Mouse (Mus musculus): Measurements from ENCODE around the gene Klk1b9.
"Not testable (repeated sequence)": the region's sequence is repeated elsewhere in the genome, so short reads cannot be mapped to it uniquely, and the experiment has no call there.

Gene Klk1b9

DNA sequence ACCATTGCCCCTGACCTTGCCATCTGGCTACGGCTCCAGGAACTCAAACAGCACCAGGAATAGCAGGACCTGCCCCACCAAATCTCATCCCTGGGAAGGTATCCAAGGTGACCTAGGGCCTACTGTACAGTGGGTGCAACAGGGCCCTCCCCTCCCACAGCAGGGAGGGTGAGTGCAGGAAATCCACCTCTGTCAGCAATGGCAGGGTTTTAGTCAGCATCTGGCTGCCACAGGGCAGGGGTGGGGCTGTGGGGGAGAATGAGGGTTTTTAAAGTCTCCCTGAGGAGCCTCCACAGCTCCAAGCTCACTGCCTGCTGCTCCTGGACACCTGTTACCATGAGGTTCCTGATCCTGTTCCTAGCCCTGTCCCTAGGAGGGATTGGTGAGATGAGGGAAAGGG lies at the start of gene Klk1b9:
Gene Klk1b9 (plus strand): TSS at position 301 of the 400 bp plus-strand sequence.
- not testable (repeated sequence) for DNase-seq

- DNase-seq = peak; percentile 48 to 54
These were observed 47.3 kb upstream of the Klk1b9 start for GRCm38 (mm10) chr7:43928521-43928920.

- no peak for DNase-seq
These were observed 43.5 kb upstream of the Klk1b9 start for GRCm38 (mm10) chr7:43932337-43932736.

GRCm38 (mm10) chr7:43933440-43933839 lies 42.4 kb upstream of the Klk1b9 start, which contains the start of gene Klk15:
Klk15 (plus strand) TSS chr7:43933740.
- no peak for DNase-seq

DNA sequence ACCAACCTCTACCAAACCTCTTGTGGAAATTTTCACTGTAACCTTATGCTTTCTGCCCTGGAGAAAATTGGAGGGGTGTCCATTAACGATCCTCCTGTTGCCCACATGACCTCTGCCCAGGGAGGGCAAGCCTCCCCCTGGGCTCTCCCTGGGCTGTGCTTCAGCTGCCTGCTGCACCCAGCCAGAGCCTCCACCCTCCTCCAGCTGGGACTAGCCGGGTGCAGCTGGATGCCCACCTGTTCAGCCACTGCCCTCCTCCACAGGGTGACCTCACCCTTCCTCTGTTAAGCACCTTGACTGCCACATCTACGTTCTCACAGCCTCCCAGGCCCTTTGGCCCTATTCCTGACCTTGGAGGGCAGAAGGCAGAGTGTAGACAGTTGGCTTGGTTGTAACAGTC lies 41.1 kb upstream of the Klk1b9 start:
- DNase-seq = no peak

- DNase-seq = no peak
These were observed 39.3 kb upstream of the Klk1b9 start for GRCm38 (mm10) chr7:43936551-43936950.

- not testable (repeated sequence) for DNase-seq
These were observed 33.6 kb upstream of the Klk1b9 start for GRCm38 (mm10) chr7:43942293-43942692.

DNA sequence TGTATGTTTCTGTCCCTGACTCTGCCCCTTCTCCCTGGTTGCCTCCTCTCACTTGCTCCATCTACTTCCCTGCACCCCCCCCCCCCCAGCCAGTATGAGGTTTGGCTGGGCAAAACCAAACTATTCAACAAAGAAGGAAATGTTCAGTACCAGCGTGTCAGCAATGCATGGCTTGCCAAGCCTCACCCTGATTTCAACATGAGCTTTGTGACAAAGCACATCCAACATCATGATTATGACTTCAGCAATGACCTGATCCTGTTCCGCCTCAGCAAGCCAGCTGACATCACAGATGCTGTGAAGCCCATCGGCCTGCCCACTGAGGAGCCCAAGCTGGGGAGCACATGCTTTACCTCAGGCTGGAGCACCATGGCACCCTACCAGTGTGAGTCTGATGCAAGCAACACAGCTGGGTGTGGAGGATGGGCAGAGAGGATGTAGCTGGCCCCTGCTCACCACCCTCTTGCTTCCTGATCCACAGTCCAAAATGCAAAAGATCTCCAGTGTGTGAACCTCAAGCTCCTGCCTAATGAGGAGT lies 31.1 kb upstream of the Klk1b9 start:
- DNase-seq = no peak

DNA sequence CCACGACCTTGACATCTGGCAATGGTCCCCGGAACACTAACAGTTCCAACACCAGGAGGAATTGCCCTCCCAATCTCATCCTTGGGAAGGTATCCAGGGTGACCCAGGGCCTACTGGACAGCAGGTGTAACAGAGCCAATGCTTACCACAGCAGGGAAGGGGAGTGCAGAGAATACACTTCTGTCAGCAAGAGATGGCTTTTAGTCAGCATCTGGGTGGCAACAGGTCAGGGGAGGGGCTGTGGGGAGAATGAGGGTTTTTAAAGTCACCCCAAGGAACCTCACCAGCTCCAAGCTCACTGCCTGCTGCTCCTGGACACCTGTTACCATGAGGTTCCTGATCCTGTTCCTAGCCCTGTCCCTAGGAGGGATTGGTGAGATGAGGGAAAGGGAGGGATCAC lies 25.5 kb upstream of the Klk1b9 start, which contains the start of gene Klk1b8:
Gene Klk1b8 (plus strand): TSS at position 301 of the 400 bp plus-strand sequence.
- no peak for DNase-seq

GRCm38 (mm10) chr7:43952703-43953102 lies 23.2 kb upstream of the Klk1b9 start:
- DNase-seq = peak in 1 of 2 experiments; percentile 8

- DNase-seq = no peak
These were observed 9.4 kb upstream of the Klk1b9 start, which contains the start of gene Klk1b1 for GRCm38 (mm10) chr7:43966451-43966850. Klk1b1 (plus strand) TSS chr7:43966751.

GRCm38 (mm10) chr7:43967058-43967457 lies 8.8 kb upstream of the Klk1b9 start:
- no peak for DNase-seq

- no peak for DNase-seq
These were observed 8.2 kb upstream of the Klk1b9 start for GRCm38 (mm10) chr7:43967612-43968011.

GRCm38 (mm10) chr7:43985657-43986056 lies 9.8 kb downstream of the Klk1b9 start:
- DNase-seq = no peak

DNA sequence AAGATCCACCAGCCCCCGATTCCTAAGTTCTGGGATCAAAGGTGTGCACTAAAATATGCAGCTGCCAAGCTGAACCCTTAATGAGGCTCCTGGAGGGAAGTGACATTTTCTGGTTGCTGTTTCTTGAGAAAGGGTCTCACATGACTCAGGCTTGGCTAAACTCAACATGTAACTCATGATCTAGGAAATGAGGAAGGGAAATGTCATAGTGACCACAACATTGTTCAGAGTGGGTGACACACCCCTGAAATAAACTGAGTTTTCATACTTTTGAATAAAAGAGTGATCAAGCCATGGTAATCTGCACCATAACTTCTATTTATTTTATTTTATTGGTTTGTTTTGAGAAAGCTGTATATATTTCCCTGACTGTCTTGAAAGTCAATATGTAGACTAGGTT lies 19.0 kb downstream of the Klk1b9 start:
- not testable (repeated sequence) for DNase-seq

GRCm38 (mm10) chr7:43995577-43995976 lies 19.7 kb downstream of the Klk1b9 start, which contains the start of gene Klk1b11:
Klk1b11 (plus strand) TSS chr7:43995877.
- not testable (repeated sequence) for DNase-seq

- no peak for DNase-seq
These were observed 29.0 kb downstream of the Klk1b9 start for GRCm38 (mm10) chr7:44004847-44005246.

DNA sequence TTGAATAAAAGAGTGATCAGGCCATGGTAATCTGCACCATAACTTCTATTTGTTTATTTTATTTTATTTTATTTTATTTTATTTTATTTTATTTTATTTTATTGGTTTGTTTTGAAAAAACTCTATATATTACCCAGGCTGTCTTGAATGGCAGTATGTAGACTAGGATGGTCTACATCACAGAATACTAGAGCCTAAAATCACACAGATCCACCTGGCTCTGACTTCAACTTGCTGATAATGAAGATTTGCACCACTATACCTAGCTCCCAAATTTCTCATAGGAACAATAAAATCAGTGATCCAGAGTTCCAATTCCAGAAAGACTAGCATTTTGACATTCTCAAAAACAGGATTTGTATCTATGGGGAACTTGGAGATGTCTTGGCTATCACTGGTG lies 36.0 kb downstream of the Klk1b9 start, which contains the start of gene Klk1b26:
Gene Klk1b26 (plus strand): TSS at position 301 of the 400 bp plus-strand sequence.
- DNase-seq = not testable (repeated sequence)

GRCm38 (mm10) chr7:44014666-44015065 lies 38.8 kb downstream of the Klk1b9 start:
- not testable (repeated sequence) for DNase-seq

- no peak for DNase-seq
These were observed 39.2 kb downstream of the Klk1b9 start for GRCm38 (mm10) chr7:44015071-44015470.
